Mouse (Mus musculus) lung, adult 2 months (tissue): ENCODE results near the gene Pls1.

Experiments used
- CTCF ChIP-seq: fragments of 200-500 bp; IDR thresholded peaks from 2 replicates; pipeline ENCODE4 v1.5.1; 2011; ENCODE audit warnings: mild to moderate bottlenecking, low read length, control low read depth; ENCODE audit not compliant: insufficient read depth
- POLR2A ChIP-seq: fragments of 200-500 bp; IDR thresholded peaks from 2 replicates; pipeline ENCODE4 v1.6.1; 2011; ENCODE audit warnings: low read depth, mild to moderate bottlenecking, control low read depth, low read length, borderline replicate concordance; ENCODE audit errors: extremely low read depth

DNA sequence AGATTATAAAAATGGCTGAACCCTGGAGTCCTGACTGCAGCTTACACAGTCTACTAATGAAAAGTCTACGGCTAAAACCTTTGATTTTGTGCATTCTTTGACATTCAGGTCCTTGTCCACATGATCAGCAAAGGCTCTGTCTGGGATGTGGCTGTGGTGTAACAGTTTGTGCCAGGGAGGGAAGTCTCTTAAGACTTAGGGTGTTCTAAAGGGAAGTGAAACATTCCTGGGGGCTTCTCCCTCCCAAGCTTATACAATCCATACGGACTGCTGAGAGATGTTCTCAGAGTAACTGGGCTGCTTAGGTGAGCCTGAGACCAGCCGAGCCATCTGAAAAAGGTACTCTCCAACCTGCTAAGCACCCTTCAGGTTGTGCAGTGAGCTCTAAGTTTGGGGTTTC lies 82.9 kb downstream of the Pls1 start:
- TF ChIP-seq CTCF (no peak), POLR2A (no peak)
